Mouse (Mus musculus) bone marrow macrophage, adult 2 months (primary cell): Measurements from ENCODE around the gene Ube2t.

ENCODE experiments used
- CTCF ChIP-seq: IDR thresholded peaks from 2 replicates; pipeline ENCODE4 v1.5.1; 2012; ENCODE audit warnings: low read depth, mild to moderate bottlenecking, low read length, moderate library complexity
- POLR2A ChIP-seq: IDR thresholded peaks from 2 replicates; pipeline ENCODE4 v1.6.1; 2012; ENCODE audit warnings: mild to moderate bottlenecking, low read depth, low read length, borderline replicate concordance

- TF ChIP-seq CTCF (no peak), POLR2A (no peak)
Observed at GRCm38 (mm10) chr1:134997568-134997967, 35.2 kb downstream of the Ube2t start.
